Mouse (Mus musculus): ENCODE results near the gene Espnl.

Espnl gene

GRCm38 (mm10) chr1:91321760-91322438, at the start of gene Espnl:
Gene Espnl, plus strand, starts transcription at chr1:91322075.
- in situ Hi-C loops (cut with MboI, MseI), result loop anchor here (10.0 kb wide), 1 partner anchor 357 kb away; the partner anchor contains the start of gene Rab17

DNA sequence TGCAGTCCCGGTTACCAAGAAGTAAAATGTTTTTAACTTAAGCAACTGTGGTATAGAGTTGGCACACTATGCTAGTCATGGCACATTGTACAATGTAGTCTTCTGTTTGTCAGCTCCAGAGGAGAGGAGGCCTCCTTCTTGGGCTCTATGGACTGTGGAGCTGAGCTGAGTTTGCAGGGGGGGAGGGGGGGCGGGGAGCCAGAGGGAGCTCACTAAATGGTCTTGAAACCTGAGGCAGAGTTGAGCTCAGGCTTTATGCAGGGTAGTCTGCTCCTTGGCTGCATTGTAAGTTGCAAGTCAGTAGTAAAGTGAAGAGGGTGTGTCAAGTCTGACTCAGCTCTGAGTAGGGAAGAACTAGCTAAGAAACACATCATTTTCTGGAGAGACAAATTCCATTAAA, 49.6 kb upstream of the Espnl start:
- in situ Hi-C loops (cut with MboI, MseI), result no loop called here

DNA sequence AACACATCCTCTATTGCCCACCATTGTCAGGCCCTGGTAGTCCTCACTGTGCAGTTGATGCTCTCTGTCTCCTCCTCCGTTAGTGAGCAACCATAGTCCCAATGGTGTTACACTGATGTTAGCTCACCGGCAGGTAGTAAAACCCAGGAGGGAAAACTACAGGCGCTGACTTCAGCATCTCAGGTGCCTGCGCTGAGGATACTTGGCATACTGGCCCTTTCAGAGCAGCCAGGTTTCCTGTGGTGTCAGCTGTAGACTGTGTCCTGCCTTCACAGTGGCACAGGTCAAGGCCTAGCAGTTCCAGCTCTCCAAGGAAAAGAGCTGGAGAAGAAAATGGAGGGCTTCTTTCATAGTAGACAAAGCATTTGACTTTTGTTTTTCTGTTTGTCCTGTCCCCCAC, 45.3 kb upstream of the Espnl start:
- in situ Hi-C loops (cut with MboI, MseI), result no loop called here

GRCm38 (mm10) chr1:91277480-91277879, 44.4 kb upstream of the Espnl start:
- in situ Hi-C loops (cut with MboI, MseI), result no loop called here

DNA sequence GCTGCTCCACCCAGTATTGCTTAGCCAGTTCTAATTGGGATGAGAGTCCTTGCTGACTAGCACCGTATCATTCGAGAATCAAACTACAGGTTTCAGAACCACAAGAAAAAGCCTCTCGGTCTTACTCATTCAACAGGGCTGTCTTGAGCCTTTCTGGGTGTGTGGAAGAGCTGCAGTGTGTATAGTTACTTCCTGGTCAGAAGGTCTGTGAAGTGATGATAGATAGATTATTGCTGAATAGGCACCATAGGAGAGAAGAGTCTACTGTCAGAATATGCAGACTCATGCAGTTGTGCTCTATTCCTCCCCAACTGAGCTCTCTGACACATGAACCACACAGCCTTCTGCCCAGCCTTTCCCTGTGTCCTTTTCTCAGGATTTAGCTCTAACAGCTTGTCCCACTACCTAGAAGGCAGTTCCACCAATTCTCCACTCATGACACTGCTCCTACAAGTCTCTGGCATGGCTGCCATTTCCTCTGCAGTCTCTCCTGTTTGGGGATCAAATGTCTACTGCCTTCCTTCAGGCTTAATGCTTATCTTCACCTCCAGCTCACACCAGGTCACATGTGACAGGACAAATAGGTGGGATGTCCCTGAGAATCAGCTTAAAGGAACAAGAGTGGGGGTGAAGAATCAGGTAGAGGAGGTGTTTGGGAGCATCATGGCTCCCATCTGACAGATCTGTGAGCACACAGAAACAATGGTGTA, 43.3 kb upstream of the Espnl start:
- in situ Hi-C loops (cut with MboI, MseI), result no loop called here

DNA sequence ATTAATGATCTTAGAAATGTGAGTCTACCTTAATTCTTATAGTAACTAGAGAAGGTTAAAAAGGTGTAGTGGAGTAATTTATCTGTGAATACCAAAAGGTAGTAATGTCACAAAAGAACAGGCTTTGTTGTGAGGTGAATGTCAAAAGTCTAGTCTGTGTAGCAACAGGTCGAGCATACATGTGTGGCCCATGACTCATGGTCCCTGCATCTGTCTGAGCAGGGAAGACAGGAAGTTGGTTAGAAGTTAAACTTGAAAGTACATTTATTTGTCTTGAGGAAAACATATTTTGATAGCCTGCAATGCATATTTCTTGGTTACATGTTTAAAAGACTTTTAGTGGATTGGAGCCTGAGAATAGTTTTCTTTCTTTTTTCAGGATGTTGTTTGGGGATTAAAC, 42.7 kb upstream of the Espnl start:
- in situ Hi-C loops (cut with MboI, MseI), result no loop called here

DNA sequence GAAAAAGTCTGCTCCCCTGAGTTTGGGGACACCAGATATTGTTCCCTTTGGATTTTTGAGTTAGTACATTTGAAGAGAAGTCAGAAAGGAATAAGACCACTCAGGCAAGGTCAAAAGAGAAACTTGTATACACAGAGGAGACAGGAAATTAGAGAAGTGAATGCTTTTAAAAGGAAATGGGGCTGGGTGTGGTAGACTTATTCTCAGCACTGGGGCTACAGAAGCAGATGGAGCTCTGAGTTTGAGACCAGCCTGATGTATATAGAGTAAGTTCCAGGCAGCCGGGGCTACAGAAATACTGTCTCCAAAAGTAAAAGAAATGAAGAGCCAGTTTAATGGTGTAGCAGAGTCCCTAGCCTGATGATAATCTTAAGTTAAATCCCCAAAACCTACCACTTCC, 39.3 kb upstream of the Espnl start:
- in situ Hi-C loops (cut with MboI, MseI), result no loop called here

- in situ Hi-C loops (cut with MboI, MseI), result no loop called here
Observed at GRCm38 (mm10) chr1:91289375-91289774, 32.5 kb upstream of the Espnl start.

DNA sequence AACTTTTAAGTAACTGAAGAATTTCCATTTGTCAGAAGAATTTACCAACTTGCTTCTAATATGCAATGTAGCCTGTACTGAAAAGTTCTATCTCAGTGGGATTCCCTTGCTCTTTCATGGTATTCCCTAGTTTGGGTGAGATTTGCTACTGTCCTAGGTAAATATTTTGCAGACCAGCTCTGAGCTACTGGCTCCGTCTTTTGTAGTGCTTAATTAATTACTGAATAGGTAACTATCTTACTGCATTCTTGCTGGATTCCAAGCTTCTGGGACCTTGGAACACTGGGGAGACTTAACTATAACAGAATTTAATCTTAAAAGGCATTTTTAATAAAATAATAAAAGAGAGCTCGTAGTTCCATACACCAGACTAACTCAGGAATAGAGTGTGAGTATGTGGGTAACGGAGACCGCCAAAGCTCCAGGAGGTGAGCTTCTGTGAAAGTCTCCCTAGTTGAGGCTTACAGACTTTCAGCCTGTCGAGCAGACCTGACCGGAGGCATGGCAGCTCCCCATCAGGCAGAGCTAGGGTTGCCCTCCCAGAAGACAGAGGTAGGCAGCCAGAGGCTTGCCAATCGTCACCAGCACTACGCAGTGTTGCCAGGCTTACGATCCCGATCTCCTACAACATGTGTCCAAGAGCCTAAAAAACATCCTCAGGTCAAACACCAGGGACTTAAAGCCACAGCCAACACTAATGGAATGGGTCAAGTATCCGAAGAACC, 29.6 kb upstream of the Espnl start:
- in situ Hi-C loops (cut with MboI, MseI), result no loop called here

GRCm38 (mm10) chr1:91295544-91295943, 26.3 kb upstream of the Espnl start:
- in situ Hi-C loops (cut with MboI, MseI), result loop anchor here (5.0 kb wide), 1 partner anchor 43 kb away; the partner anchor contains the start of gene Ube2f

DNA sequence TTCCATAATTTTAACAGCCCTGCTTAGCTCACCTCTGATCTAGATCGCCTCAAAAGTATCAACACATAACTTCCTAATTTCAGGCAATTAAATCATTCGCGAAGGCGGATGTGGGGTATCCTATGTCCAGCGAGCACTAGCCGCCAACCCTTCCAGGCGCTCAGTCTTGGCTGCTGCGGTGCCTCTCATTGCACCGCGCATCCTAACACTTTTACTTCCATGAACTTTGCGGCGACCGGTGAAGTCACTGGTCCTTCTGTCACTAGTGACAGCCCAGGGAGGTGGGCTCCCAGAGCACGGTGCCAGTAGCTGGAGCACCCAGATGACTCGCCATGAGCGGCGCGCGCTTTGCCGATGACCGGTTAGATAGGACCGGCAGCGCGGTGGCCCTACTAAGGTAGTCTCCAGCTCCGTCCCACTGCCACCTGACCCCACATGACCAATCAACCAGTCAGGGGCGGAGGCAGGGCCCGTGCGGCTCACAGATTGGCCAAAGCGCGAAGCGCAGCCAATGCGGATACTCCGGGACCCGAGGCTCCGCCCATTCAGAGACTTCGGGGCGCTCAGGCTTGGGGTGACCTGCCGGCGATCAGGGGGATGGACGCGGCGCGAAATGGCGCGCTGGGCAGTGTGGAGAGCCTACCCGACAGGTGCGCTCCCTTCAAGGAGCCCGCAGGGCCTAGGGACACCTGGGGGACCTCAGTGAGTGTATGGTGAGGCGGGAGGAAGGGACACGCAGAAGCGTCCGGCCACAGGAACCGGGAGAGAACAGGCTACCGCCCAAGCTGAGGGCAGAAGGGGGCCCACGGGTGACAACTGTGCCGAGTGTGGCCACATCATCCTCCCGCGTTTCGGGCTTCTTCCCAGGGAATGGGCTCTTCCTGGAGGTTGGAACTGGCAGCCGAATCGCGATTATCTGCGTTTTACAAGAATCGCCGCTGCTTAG, 23.8 kb upstream of the Espnl start, which contains the start of gene Scly:
TSS of gene Scly (plus strand) at position 540 of the 946 bp plus-strand sequence.
- in situ Hi-C loops (cut with MboI, MseI), result loop anchor here (5.0 kb wide), 1 partner anchor 46 kb away; the partner anchor contains the start of gene Ube2f

- in situ Hi-C loops (cut with MboI, MseI), result loop anchor here (5.0 kb wide), 1 partner anchor 47 kb away; the partner anchor contains the start of gene Ube2f
Observed at GRCm38 (mm10) chr1:91299026-91299706, 22.7 kb upstream of the Espnl start.

DNA sequence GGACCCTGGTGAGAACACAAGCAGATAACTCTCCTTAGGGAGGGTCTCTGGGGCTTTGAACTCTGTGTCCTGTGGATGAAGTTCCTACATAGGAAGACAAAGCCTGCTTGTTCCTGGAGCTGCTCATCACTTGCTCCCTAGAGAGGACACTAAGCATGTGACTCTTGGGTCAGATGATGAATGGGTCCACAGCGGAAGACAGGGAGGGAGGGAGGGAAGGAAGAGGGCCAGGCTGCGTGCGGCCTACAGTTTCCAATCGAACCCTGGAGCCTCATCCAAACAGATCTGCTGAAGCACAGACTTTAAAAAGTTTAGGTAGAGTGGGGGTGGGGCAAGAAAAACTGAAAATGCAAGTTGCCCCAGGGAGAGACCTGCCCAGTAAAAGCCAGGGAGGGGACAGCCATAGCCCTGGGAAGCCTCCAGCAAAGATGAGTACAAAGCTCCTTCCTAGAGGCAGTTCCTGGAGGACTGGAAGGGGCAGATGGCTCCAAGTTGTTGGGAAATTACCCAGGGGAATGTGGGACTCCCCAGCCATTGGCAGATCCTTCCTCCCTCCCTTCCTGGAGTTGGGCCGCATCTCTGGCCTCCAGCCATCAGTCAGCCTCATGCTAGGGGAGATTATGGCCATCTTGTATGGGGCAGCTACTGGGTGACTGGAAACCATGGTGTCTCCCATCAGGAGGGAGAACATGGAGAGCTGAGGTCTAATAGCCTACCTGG, 22.0 kb upstream of the Espnl start:
- in situ Hi-C loops (cut with MboI, MseI), result loop anchor here (5.0 kb wide), 1 partner anchor 48 kb away; the partner anchor contains the start of gene Ube2f

- in situ Hi-C loops (cut with MboI, MseI), result no loop called here
Observed at GRCm38 (mm10) chr1:91301206-91301920, 20.5 kb upstream of the Espnl start.

- in situ Hi-C loops (cut with MboI, MseI), result no loop called here
Observed at GRCm38 (mm10) chr1:91302021-91302420, 19.9 kb upstream of the Espnl start.

GRCm38 (mm10) chr1:91304621-91305020, 17.3 kb upstream of the Espnl start:
- in situ Hi-C loops (cut with MboI, MseI), result no loop called here

DNA sequence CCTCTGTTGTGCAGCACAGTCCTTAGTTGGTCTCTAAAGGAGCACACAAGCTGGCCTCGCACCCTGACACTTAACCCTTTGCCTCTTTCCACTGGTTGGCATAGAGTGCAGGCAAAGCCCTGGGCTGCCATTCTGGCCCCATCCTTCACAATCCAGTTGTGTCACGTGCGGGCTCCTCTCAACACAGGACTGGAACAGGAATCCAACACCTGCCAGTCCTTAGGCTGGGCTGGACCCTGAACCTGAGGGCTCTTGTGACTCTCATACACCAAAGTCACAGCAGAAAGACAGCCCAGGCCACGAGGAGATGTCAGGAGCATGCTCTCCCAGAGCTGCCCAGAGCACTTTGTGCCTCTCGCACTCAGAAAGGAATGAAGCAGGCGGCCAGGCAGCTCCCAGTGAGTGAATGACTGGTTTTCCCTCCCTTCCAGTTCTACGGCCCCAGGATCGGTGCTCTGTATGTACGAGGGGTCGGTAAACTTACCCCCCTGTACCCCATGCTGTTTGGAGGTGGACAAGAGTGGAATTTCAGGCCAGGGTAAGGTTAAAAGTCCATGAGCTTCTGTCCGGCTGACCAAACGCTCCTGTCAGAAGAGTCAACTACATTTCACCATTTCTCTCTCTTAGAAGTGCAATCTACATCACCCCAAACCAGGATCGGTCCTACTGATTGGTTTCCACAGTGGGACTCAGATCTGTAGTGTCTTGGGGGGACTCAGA, 12.3 kb upstream of the Espnl start:
- in situ Hi-C loops (cut with MboI, MseI), result no loop called here

GRCm38 (mm10) chr1:91312273-91312672, 9.6 kb upstream of the Espnl start:
- in situ Hi-C loops (cut with MboI, MseI), result no loop called here
